Mouse (Mus musculus) megakaryocyte, embryonic 14.5 days (primary cell): Measurements from ENCODE around the gene Krt32. TPM values are rescaled to one million over a fixed set of nuclear protein-coding genes. Genes with fewer than 3 reads are reported as not detected.

Experiments
- H3K27me3 ChIP-seq: replicated peaks from 2 replicates; pipeline ENCODE3; 2012; ENCODE audit warnings: inconsistent platforms
- H3K36me3 ChIP-seq: replicated peaks from 2 replicates; pipeline ENCODE3; 2012; ENCODE audit warnings: low read length, inconsistent platforms, mixed read lengths
- H3K4me1 ChIP-seq: 2 replicates; pipeline ENCODE4 v1.6.1; 2012; ENCODE audit warnings: inconsistent platforms
- H3K4me3 ChIP-seq: replicated peaks from 2 replicates; pipeline ENCODE3; 2012; ENCODE audit warnings: moderate library complexity, mild to moderate bottlenecking, inconsistent platforms
- H3K9me3 ChIP-seq: 2 replicates; pipeline ENCODE4 v1.6.1; 2012; ENCODE audit warnings: inconsistent platforms
- FLI1 ChIP-seq: IDR thresholded peaks from 2 replicates; pipeline ENCODE4 v1.6.1; 2012; ENCODE audit warnings: low read length, inconsistent platforms, mixed read lengths
- GATA1 ChIP-seq: IDR thresholded peaks from 3 replicates; pipeline ENCODE4 v1.6.1; 2012; ENCODE audit warnings: mixed read lengths, low read length, inconsistent platforms, borderline replicate concordance
- polyA plus RNA-seq: library from polyadenylated mRNA; stranded (reverse); fragments of >175 nt; gene quantifications from 2 replicates; pipeline ENCODE4 v1.2.3, GENCODE M21; 2012; ENCODE audit warnings: low replicate concordance; ENCODE audit not compliant: insufficient read depth

Gene Krt32
- polyA plus RNA-seq, 1 experiment: not detected

GRCm38 (mm10) chr11:100102693-100103429, 14.8 kb upstream of the Krt32 start:
- H3K27me3 ChIP-seq: no peaks in the 10 kb centered on the region
- no peak overlapping the region for H3K4me3 ChIP-seq
- H3K36me3 ChIP-seq: no peaks in the 10 kb centered on the region
- H3K4me1 ChIP-seq: no peaks in the 10 kb centered on the region
- no peaks in the 10 kb centered on the region for H3K9me3 ChIP-seq
- no peak for TF ChIP-seq GATA1
- no peak for TF ChIP-seq FLI1

- Histone ChIP-seq H3K9me3 (no peaks in the 10 kb centered on the region), H3K4me3 (no peak overlapping the region), H3K4me1 (no peaks in the 10 kb centered on the region), H3K27me3 (no peaks in the 10 kb centered on the region), H3K36me3 (no peaks in the 10 kb centered on the region)
- TF ChIP-seq GATA1 (no peak), FLI1 (no peak)
These were observed 12.4 kb upstream of the Krt32 start for GRCm38 (mm10) chr11:100100391-100100790.

GRCm38 (mm10) chr11:100097819-100098218, 9.8 kb upstream of the Krt32 start:
- Histone ChIP-seq H3K36me3 (no peaks in the 10 kb centered on the region), H3K4me3 (no peak overlapping the region), H3K27me3 (peaks cover 1% of the 10 kb centered on the region), H3K4me1 (no peaks in the 10 kb centered on the region), H3K9me3 (no peaks in the 10 kb centered on the region)
- TF ChIP-seq FLI1 (no peak), GATA1 (no peak)

- Histone ChIP-seq H3K9me3 (no peaks in the 10 kb centered on the region), H3K27me3 (peaks cover 1% of the 10 kb centered on the region), H3K4me3 (no peak within 1 kb of the TSS), H3K4me1 (no peaks in the 10 kb centered on the region), H3K36me3 (no peaks in the 10 kb centered on the region)
- TF ChIP-seq GATA1 (no peak), FLI1 (no peak)
These were observed 8.1 kb upstream of the Krt32 start, which contains the start of gene Krt35 for GRCm38 (mm10) chr11:100096141-100096540. TSS of gene Krt35 (minus strand) at chr11:100096241.

- TF ChIP-seq FLI1 (no peak), GATA1 (no peak)
- no peaks in the 10 kb centered on the region for H3K4me1 ChIP-seq
- no peak overlapping the region for H3K4me3 ChIP-seq
- H3K36me3 ChIP-seq: no peaks in the 10 kb centered on the region
- peaks cover 1% of the 10 kb centered on the region for H3K27me3 ChIP-seq
- H3K9me3 ChIP-seq: peaks cover 5% of the 10 kb centered on the region; the same call in 1 of the 2 replicates
These were observed 476 bp upstream of the Krt32 start for GRCm38 (mm10) chr11:100088378-100089025.

GRCm38 (mm10) chr11:100073873-100074272, 14.2 kb downstream of the Krt32 start:
- Histone ChIP-seq H3K9me3 (no peaks in the 10 kb centered on the region), H3K4me3 (no peak overlapping the region), H3K27me3 (no peaks in the 10 kb centered on the region), H3K4me1 (no peaks in the 10 kb centered on the region), H3K36me3 (no peaks in the 10 kb centered on the region)
- no peak for TF ChIP-seq GATA1
- no peak for TF ChIP-seq FLI1

GRCm38 (mm10) chr11:100067293-100068036, 20.6 kb downstream of the Krt32 start:
- no peaks in the 10 kb centered on the region for H3K4me1 ChIP-seq
- H3K36me3 ChIP-seq: no peaks in the 10 kb centered on the region
- TF ChIP-seq GATA1: no peak
- TF ChIP-seq FLI1: no peak
- H3K9me3 ChIP-seq: no peaks in the 10 kb centered on the region
- H3K27me3 ChIP-seq: no peaks in the 10 kb centered on the region
- no peak overlapping the region for H3K4me3 ChIP-seq

GRCm38 (mm10) chr11:100066236-100067010, 21.6 kb downstream of the Krt32 start:
- no peaks in the 10 kb centered on the region for H3K36me3 ChIP-seq
- H3K27me3 ChIP-seq: no peaks in the 10 kb centered on the region
- TF ChIP-seq FLI1 (no peak), GATA1 (no peak)
- no peak overlapping the region for H3K4me3 ChIP-seq
- H3K9me3 ChIP-seq: no peaks in the 10 kb centered on the region
- no peaks in the 10 kb centered on the region for H3K4me1 ChIP-seq

- no peaks in the 10 kb centered on the region for H3K4me1 ChIP-seq
- no peaks in the 10 kb centered on the region for H3K27me3 ChIP-seq
- TF ChIP-seq FLI1 (no peak), GATA1 (no peak)
- H3K9me3 ChIP-seq: no peaks in the 10 kb centered on the region; the same call in 1 of the 2 replicates
- no peaks in the 10 kb centered on the region for H3K36me3 ChIP-seq
- H3K4me3 ChIP-seq: no peak overlapping the region
These were observed 29.2 kb downstream of the Krt32 start for GRCm38 (mm10) chr11:100058875-100059274.
